ENCODE assay signal across 10 mouse cellular contexts in the genomic region with DNA sequence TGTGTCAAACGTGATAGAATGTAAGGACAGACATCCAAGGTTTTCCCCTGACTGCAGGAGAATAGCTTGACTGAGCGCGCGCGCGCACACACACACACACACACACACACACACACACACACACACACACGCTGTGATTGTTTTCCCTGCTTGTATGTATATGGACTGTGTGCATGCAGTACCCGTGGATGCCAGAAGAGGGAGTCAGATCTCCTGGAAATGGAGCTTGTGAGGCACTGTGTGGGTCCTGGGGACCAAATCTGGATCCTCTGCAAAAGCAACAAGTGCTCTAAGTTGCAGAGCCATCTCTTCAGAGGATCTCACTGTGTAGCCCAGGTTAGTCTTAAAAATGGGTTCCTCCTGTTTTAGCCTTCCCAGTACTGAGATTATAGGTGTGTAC. TPM values are rescaled to one million over a fixed set of nuclear protein-coding genes. Genes with fewer than 3 reads are reported as not detected.
DNase-seq lines count a peak whose midpoint lies in the region; ATAC-seq and TF ChIP-seq lines count a peak whose summit lies in the region.
"Had no signal": no experiment of that assay in that cellular context is flagged by ENCODE, and none has a peak within 500 bp of the region (broad histone marks: within the 10 kb centered on the region; RNA-seq: fewer than 3 reads in every experiment).

No protein-coding gene starts in this region.

- no peaks in the 10 kb centered on the region for H3K9me3 ChIP-seq in liver, embryonic 14.5 days (ENCODE audit: control insufficient read depth, low read length)
- H3K9me3 ChIP-seq: limb, embryonic 15.5 days had no signal

- no peak overlapping the region for H3K4me3 ChIP-seq in liver, embryonic 14.5 days (ENCODE audit: insufficient read depth in 1 of 2, low read depth in 2 of 2, low read length in 2 of 2)
- H3K4me3 ChIP-seq: limb, embryonic 15.5 days; megakaryocyte, embryonic 14.5 days had no signal

- H3K27me3 ChIP-seq in liver, embryonic 14.5 days (ENCODE audit: control insufficient read depth, insufficient read depth, low read length), result no peaks in the 10 kb centered on the region
- H3K27me3 ChIP-seq: limb, embryonic 15.5 days had no signal

- peak; percentile 66 for TF ChIP-seq CTCF in liver, embryonic 14.5 days (IDR thresholded peaks at IDR 0.05; ENCODE audit: low read depth)

- H3K4me1 ChIP-seq in liver, embryonic 14.5 days (replicated peaks; ENCODE audit: control insufficient read depth in 2 of 2, insufficient read depth in 2 of 2, low read length in 1 of 2), result no peaks in the 10 kb centered on the region
- H3K4me1 ChIP-seq: limb, embryonic 15.5 days had no signal

- WGBS in liver, embryonic 14.5 days (ENCODE audit: insufficient replicate concordance), result 62% methylated on average over 8 of the region's 8 CpGs

- no peak for TF ChIP-seq EP300 in liver, embryonic 14.5 days (IDR thresholded peaks at IDR 0.05; ENCODE audit: low read depth)

- no peak overlapping the region for H3K9ac ChIP-seq in liver, embryonic 14.5 days (replicated peaks)
- H3K9ac ChIP-seq: hindbrain, embryonic 14.5 days; limb, embryonic 15.5 days had no signal

- peak; percentile 21 for DNase-seq in kidney, postnatal 10 days
- no peak for DNase-seq in kidney, postnatal 14 days
- DNase-seq in B cell, adult 2 months, result peak; percentile 27 to 37
- DNase-seq in ES-CJ7 (ENCODE audit: low read depth, low spot score), result peak; percentile 91
- no peak for DNase-seq in liver, embryonic 14.5 days (ENCODE audit: low read depth in 3 of 3, low spot score in 3 of 3)
- DNase-seq in left cerebral cortex, adult 8-10 months (ENCODE audit: low spot score in 2 of 2), result no peak
- no peak for DNase-seq in urinary bladder, postnatal 25 days (ENCODE audit: low spot score)

- no peak overlapping the region for H3K4me2 ChIP-seq in liver, embryonic 14.5 days (ENCODE audit: low read depth)
- H3K4me2 ChIP-seq: hindbrain, embryonic 14.5 days; limb, embryonic 15.5 days had no signal

- no peak for ATAC-seq in liver, embryonic 14.5 days (ENCODE audit: insufficient read depth)

- no peaks in the 10 kb centered on the region for H3K36me3 ChIP-seq in liver, embryonic 14.5 days (replicated peaks; ENCODE audit: control insufficient read depth, insufficient read depth, low read depth)
- H3K36me3 ChIP-seq: limb, embryonic 15.5 days had no signal

- H3K27ac ChIP-seq in liver, embryonic 14.5 days, result no peak overlapping the region
- H3K27ac ChIP-seq: hindbrain, embryonic 14.5 days; limb, embryonic 15.5 days had no signal

RNA-seq across cellular contexts. Expression of gene Lrp3, which starts 44.1 kb away (rescaled TPM):
- 0.66 and 1.00 TPM in 2 replicates for polyA plus RNA-seq in liver, embryonic 14.5 days (2012; rRNA removed)
- polyA plus RNA-seq in liver, embryonic 14.5 days (2014; fragmentation: Nextera tagmentation; extraction: Ambion mirVana), result 0.19 and 0.37 TPM in 2 replicates
- total RNA-seq in left cerebral cortex, adult 8-10 months (2022), result 10 to 100 TPM; 74.3 to 86.0 (median 77.5) TPM

RNA-seq across cellular contexts. Expression of gene Gpatch1, which starts 58.9 kb away (rescaled TPM):
- polyA plus RNA-seq in liver, embryonic 14.5 days (2012; rRNA removed), result 2.3 and 3.7 TPM in 2 replicates
- 5.4 and 6.6 TPM in 2 replicates for polyA plus RNA-seq in liver, embryonic 14.5 days (2014; fragmentation: Nextera tagmentation; extraction: Ambion mirVana)
- 10 to 100 TPM; 24.2 to 27.5 (median 25.3) TPM for total RNA-seq in left cerebral cortex, adult 8-10 months (2022)

Comparison
In these comparisons a context has a peak if more than half of its experiments do, and no peak if none do; other contexts are left out.
1. DNase-seq: peak in kidney, postnatal 10 days (single experiment), B cell, adult 2 months (2 of 2) and ES-CJ7 (single experiment); none in kidney, postnatal 14 days (single experiment), liver, embryonic 14.5 days (0 of 3), left cerebral cortex, adult 8-10 months (0 of 2) and urinary bladder, postnatal 25 days (single experiment).